Mouse (Mus musculus) limb, embryonic 15.5 days (tissue): ENCODE measurements around the gene Nms. TPM values are rescaled to one million over a fixed set of nuclear protein-coding genes. Genes with fewer than 3 reads are reported as not detected.

ENCODE experiments used
- polyA plus RNA-seq: library from polyadenylated mRNA; unstranded; fragments of >200 nt; fragmentation: Nextera tagmentation; extraction: Ambion mirVana; gene quantifications from 2 replicates; pipeline ENCODE4 v1.2.1, GENCODE M21; 2015

Gene Nms
- polyA plus RNA-seq, 1 experiment from 2014 or later: not detected

Other genes starting within 250 kb of the Nms start
- 1.2 and 1.8 TPM in 2 replicates for gene Lonrf2, start 102.4 kb upstream of the Nms start, polyA plus RNA-seq
- 7.3 and 8.5 TPM in 2 replicates for gene Chst10, start 41.0 kb upstream of the Nms start, polyA plus RNA-seq
- gene Pdcl3, start 46.5 kb downstream of the Nms start, polyA plus RNA-seq: 157 and 176 TPM in 2 replicates